Mouse (Mus musculus): Measurements from ENCODE around the gene Mad1l1.

GRCm38 (mm10) chr5:140043002-140043401, 278.4 kb downstream of the Mad1l1 start:
- TF ChIP-seq CTCF (IDR thresholded peaks at IDR 0.05; ENCODE audit: control insufficient read depth, insufficient read depth, low read length), result no peak
- no peak for TF ChIP-seq POLR2A (IDR thresholded peaks at IDR 0.05; ENCODE audit: borderline replicate concordance, control insufficient read depth, low read depth, low read length)

Measured in bone marrow, adult 2 months (tissue).